Mouse (Mus musculus): ENCODE results near the gene Gm20489. TPM values are rescaled to one million over a fixed set of nuclear protein-coding genes. Genes with fewer than 3 reads are reported as not detected.
A peak's percentile ranks its signal among the peaks of the same experiment; 100 is the strongest.

Gene Gm20489
- polyA plus RNA-seq (2015; fragmentation: Nextera tagmentation; extraction: Ambion mirVana) = not detected in 2 replicates

GRCm38 (mm10) chrX:101268755-101269124 lies at the start of gene Gm20489:
Gm20489 (minus strand) TSS chrX:101269023.
- Histone ChIP-seq H3K9ac (no peak within 1 kb of the TSS), H3K4me3 (no peak within 1 kb of the TSS), H3K4me1 (0 out of 2 replicates have a peak, but pooled peaks cover 5% of the 10 kb centered on the region), H3K4me2 (no peak within 1 kb of the TSS), H3K9me3 (no peaks in the 10 kb centered on the region), H3K27me3 (peaks cover 18% of the 10 kb centered on the region; the same call in 1 of the 2 replicates), H3K27ac (no peak within 1 kb of the TSS), H3K36me3 (no peaks in the 10 kb centered on the region)
- no peak for ATAC-seq (ENCODE audit: insufficient number of reproducible peaks, insufficient read depth, low FRiP score, low TSS enrichment, low read depth)
- WGBS = 52% methylated on average over 3 of the region's 3 CpGs

DNA sequence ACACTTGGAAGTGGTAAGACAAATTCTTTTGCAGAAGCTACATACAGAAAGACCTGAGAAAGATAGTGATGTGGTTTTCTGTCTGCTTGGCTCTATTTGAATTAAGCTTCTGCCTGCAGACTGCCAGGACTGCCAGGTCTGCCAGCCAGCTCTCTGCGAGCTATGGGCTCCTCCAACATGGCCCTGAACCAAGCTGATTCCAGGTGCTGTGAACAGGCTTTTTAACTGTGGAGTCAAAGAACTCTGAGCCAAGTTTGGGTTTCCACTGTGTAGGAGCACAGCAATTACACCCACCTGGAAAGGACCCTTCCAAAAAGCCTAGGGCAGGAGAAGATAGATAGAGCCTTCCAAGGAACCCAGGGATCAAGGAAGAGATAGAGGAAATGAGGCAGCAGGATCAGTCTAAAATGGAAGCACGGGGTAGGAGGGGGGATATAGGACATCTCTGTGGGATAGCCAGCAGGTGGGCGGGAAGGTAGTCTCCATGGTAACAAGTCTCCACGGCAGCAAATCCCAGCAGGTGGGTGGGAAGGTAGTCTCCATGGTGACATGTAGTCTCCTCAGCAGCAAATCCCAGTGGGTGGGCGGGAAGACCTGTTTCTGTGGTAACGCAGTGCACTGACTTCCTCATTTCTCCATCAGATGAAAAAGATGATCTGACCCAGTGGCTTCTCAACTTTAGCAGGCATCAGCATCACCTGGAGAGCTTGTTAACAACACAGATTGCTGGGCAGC lies 45.0 kb upstream of the Gm20489 start:
- Histone ChIP-seq H3K9ac (no peak overlapping the region), H3K27ac (no peak overlapping the region), H3K4me3 (no peak overlapping the region), H3K4me1 (no peaks in the 10 kb centered on the region), H3K9me3 (no peaks in the 10 kb centered on the region), H3K36me3 (peaks cover 11% of the 10 kb centered on the region), H3K4me2 (no peak overlapping the region), H3K27me3 (peaks cover 30% of the 10 kb centered on the region)
- WGBS = 49% methylated on average over 6 of the region's 6 CpGs
- no peak for ATAC-seq (ENCODE audit: insufficient number of reproducible peaks, insufficient read depth, low FRiP score, low TSS enrichment, low read depth)

- peaks cover 37% of the 10 kb centered on the region for H3K27me3 ChIP-seq
- no peaks in the 10 kb centered on the region for H3K9me3 ChIP-seq
- H3K4me1 ChIP-seq = no peaks in the 10 kb centered on the region
- H3K9ac ChIP-seq = no peak overlapping the region
- 89% methylated on average over 5 of the region's 5 CpGs for WGBS
- no peak overlapping the region for H3K27ac ChIP-seq
- no peak for ATAC-seq (ENCODE audit: insufficient number of reproducible peaks, insufficient read depth, low FRiP score, low TSS enrichment, low read depth)
- H3K4me3 ChIP-seq = no peak overlapping the region
- H3K4me2 ChIP-seq = no peak overlapping the region
- H3K36me3 ChIP-seq = no peaks in the 10 kb centered on the region
Measured at GRCm38 (mm10) chrX:101309299-101309698, 40.5 kb upstream of the Gm20489 start.

GRCm38 (mm10) chrX:101304646-101305045 lies 35.8 kb upstream of the Gm20489 start:
- Histone ChIP-seq H3K4me1 (peaks cover 6% of the 10 kb centered on the region), H3K9ac (no peak overlapping the region), H3K27ac (no peak overlapping the region), H3K4me3 (no peak overlapping the region), H3K27me3 (peaks cover 41% of the 10 kb centered on the region), H3K36me3 (no peaks in the 10 kb centered on the region), H3K9me3 (no peaks in the 10 kb centered on the region), H3K4me2 (no peak overlapping the region)
- ATAC-seq (ENCODE audit: insufficient number of reproducible peaks, insufficient read depth, low FRiP score, low TSS enrichment, low read depth) = no peak
- WGBS = 56% methylated on average over 2 of the region's 2 CpGs

- 80% methylated on average over 9 of the region's 9 CpGs for WGBS
- Histone ChIP-seq H3K9me3 (no peaks in the 10 kb centered on the region), H3K27ac (no peak overlapping the region), H3K27me3 (peaks cover 28% of the 10 kb centered on the region), H3K4me1 (peaks cover 6% of the 10 kb centered on the region), H3K36me3 (peaks cover 5% of the 10 kb centered on the region), H3K4me3 (no peak overlapping the region), H3K9ac (no peak overlapping the region), H3K4me2 (no peak overlapping the region)
- ATAC-seq (ENCODE audit: insufficient number of reproducible peaks, insufficient read depth, low FRiP score, low TSS enrichment, low read depth) = no peak
Measured at GRCm38 (mm10) chrX:101301654-101302053, 32.8 kb upstream of the Gm20489 start.

GRCm38 (mm10) chrX:101300427-101301030 lies 31.7 kb upstream of the Gm20489 start:
- Histone ChIP-seq H3K36me3 (peaks cover 13% of the 10 kb centered on the region), H3K4me2 (peak overlapping the region; percentile 59)
- no peak for ATAC-seq (ENCODE audit: insufficient number of reproducible peaks, insufficient read depth, low FRiP score, low TSS enrichment, low read depth)

GRCm38 (mm10) chrX:101299473-101300426 lies 30.9 kb upstream of the Gm20489 start:
- Histone ChIP-seq H3K27ac (peak overlapping the region; percentile 39; the same call in 1 of the 2 replicates), H3K9me3 (no peaks in the 10 kb centered on the region), H3K4me2 (peak overlapping the region; percentile 59), H3K4me3 (peak overlapping the region; percentile 48), H3K4me1 (peaks cover 6% of the 10 kb centered on the region), H3K36me3 (peaks cover 13% of the 10 kb centered on the region), H3K27me3 (peaks cover 32% of the 10 kb centered on the region), H3K9ac (peak overlapping the region; percentile 65)
- peak; percentile 79; the same call in 1 of the 2 replicates for ATAC-seq (ENCODE audit: insufficient number of reproducible peaks, insufficient read depth, low FRiP score, low TSS enrichment, low read depth)
- WGBS = 43% methylated on average over 8 of the region's 13 CpGs

More at GRCm38 (mm10) chrX:101300427-101301030, 31.7 kb upstream of the Gm20489 start:
- Histone ChIP-seq H3K4me1 (peaks cover 6% of the 10 kb centered on the region), H3K27ac (0 out of 2 replicates have a peak overlapping the region, but pooled peaks have one; percentile 49), H3K27me3 (peaks cover 32% of the 10 kb centered on the region), H3K4me3 (peak overlapping the region; percentile 48), H3K9ac (peak overlapping the region; percentile 49), H3K9me3 (no peaks in the 10 kb centered on the region)
- 32% methylated on average over 13 of the region's 13 CpGs for WGBS

DNA sequence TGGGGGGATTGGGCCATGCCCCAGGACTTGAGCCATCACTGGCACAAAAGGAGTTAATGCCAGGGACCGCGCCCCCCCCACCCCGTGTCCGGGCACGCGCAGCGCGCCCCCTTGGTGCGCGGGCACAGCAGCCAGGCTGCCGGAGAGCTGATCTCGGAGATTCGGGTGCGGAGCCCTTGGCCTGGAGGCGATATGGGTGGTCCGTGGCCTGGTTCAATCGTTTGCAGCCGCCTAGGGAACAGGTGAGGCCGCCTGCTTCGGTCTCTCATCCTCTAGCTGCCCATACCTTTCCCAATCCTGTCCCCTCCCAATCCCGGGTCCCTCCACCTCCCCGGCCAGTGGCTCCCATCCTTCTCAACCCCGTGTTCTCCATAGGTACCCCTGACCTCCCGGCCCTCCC lies 30.2 kb upstream of the Gm20489 start, which contains the start of gene Nlgn3:
Nlgn3 (plus strand) TSS at position 114 of the 400 bp plus-strand sequence.
- Histone ChIP-seq H3K27me3 (peaks cover 29% of the 10 kb centered on the region), H3K4me2 (peak within 1 kb of the TSS; percentile 59), H3K36me3 (peaks cover 16% of the 10 kb centered on the region), H3K4me3 (peak within 1 kb of the TSS; percentile 48), H3K9ac (peak within 1 kb of the TSS; percentile 65), H3K27ac (peak within 1 kb of the TSS; percentile 39; the same call in 1 of the 2 replicates), H3K4me1 (peaks cover 6% of the 10 kb centered on the region), H3K9me3 (no peaks in the 10 kb centered on the region)
- ATAC-seq (ENCODE audit: insufficient number of reproducible peaks, insufficient read depth, low FRiP score, low TSS enrichment, low read depth) = no peak
- WGBS = 37% methylated on average over 13 of the region's 24 CpGs

GRCm38 (mm10) chrX:101290111-101290510 lies 21.3 kb upstream of the Gm20489 start:
- Histone ChIP-seq H3K9ac (no peak overlapping the region), H3K27ac (no peak overlapping the region), H3K27me3 (peaks cover 11% of the 10 kb centered on the region; the same call in 1 of the 2 replicates), H3K36me3 (peaks cover 74% of the 10 kb centered on the region), H3K4me1 (no peaks in the 10 kb centered on the region), H3K4me2 (no peak overlapping the region), H3K4me3 (no peak overlapping the region), H3K9me3 (no peaks in the 10 kb centered on the region)
- WGBS = 86% methylated on average over 10 of the region's 10 CpGs
- no peak for ATAC-seq (ENCODE audit: insufficient number of reproducible peaks, insufficient read depth, low FRiP score, low TSS enrichment, low read depth)

DNA sequence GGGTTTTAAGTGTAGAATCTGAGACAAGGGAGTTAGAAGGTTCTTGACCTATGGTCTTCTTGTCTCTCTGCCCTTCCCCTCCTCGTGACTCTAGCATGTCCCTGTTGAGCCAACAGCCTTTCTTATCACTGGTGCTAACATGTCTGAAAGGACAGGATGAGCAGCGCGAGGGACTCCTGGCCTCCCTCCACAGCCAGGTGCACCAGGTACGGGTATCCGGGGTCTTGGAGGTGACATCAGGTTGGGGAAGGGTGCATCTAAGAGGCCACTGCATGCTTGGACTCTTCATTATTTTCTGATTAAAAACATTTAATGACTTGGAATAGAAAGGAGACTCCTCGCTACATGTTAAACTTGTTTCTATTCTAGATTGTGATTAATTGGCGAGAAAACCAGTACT lies 20.2 kb upstream of the Gm20489 start:
- H3K4me2 ChIP-seq = no peak overlapping the region
- H3K9me3 ChIP-seq = no peaks in the 10 kb centered on the region
- WGBS = 89% methylated on average over 7 of the region's 7 CpGs
- no peaks in the 10 kb centered on the region for H3K4me1 ChIP-seq
- no peak overlapping the region for H3K9ac ChIP-seq
- H3K27ac ChIP-seq = no peak overlapping the region
- no peak for ATAC-seq (ENCODE audit: insufficient number of reproducible peaks, insufficient read depth, low FRiP score, low TSS enrichment, low read depth)
- peaks cover 81% of the 10 kb centered on the region for H3K36me3 ChIP-seq
- peaks cover 11% of the 10 kb centered on the region; the same call in 1 of the 2 replicates for H3K27me3 ChIP-seq
- no peak overlapping the region for H3K4me3 ChIP-seq

- peaks cover 79% of the 10 kb centered on the region for H3K36me3 ChIP-seq
- ATAC-seq (ENCODE audit: insufficient number of reproducible peaks, insufficient read depth, low FRiP score, low TSS enrichment, low read depth) = no peak
- H3K4me2 ChIP-seq = no peak overlapping the region
- H3K4me3 ChIP-seq = no peak overlapping the region
- no peak overlapping the region for H3K27ac ChIP-seq
- WGBS = 92% methylated on average over 6 of the region's 6 CpGs
- no peaks in the 10 kb centered on the region for H3K9me3 ChIP-seq
- no peak overlapping the region for H3K9ac ChIP-seq
- no peaks in the 10 kb centered on the region for H3K4me1 ChIP-seq
- H3K27me3 ChIP-seq = peaks cover 11% of the 10 kb centered on the region; the same call in 1 of the 2 replicates
Measured at GRCm38 (mm10) chrX:101288432-101288831, 19.6 kb upstream of the Gm20489 start.
